Mouse (Mus musculus): ENCODE data around the gene Lrtm1. TPM values are rescaled to one million over a fixed set of nuclear protein-coding genes. Genes with fewer than 3 reads are reported as not detected.

Gene Lrtm1
- polyA plus RNA-seq (2012; rRNA removed): 0.13 TPM in 1 of 2 replicates, not detected in the other

DNA sequence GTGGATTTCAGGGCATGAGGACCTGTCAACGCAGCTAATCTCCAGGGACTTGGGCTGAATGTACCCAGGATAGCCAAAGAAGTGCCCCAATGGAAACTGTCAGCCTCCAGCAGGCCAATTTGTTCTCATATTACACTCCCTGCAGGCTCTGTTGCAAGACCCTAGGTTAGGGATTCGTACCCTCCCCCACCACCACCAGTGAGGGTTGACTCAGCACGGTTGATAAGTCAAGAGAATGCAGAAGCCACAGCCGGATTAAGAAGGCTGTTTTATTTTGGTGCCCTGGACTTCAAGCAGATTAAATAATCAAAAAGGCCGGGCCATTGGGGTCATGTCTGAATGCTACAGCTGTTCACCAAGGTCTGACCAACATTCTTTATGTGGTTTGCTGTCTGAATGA, at the start of gene Lrtm1:
Gene Lrtm1, plus strand, starts transcription at position 326 of the 400 bp plus-strand sequence.

Data from central nervous system, embryonic 18 days (tissue).